Mouse (Mus musculus): Measurements from ENCODE around the gene Gli2. TPM values are rescaled to one million over a fixed set of nuclear protein-coding genes. Genes with fewer than 3 reads are reported as not detected.

Gli2 gene
- polyA plus RNA-seq, 1 experiment from 2014 or later, result 6.3 TPM

GRCm38 (mm10) chr1:119076333-119076732 lies 22.9 kb upstream of the Gli2 start:
- no peak for ATAC-seq (ENCODE audit: low read depth)
- H3K4me2 ChIP-seq (ENCODE audit: low read depth, low read length), result no peak overlapping the region
- H3K4me1 ChIP-seq (replicated peaks; ENCODE audit: control insufficient read depth, insufficient read depth, low read length), result no peaks in the 10 kb centered on the region
- 70% methylated on average over 4 of the region's 4 CpGs for WGBS
- H3K9me3 ChIP-seq (ENCODE audit: control insufficient read depth, low read length), result no peaks in the 10 kb centered on the region
- no peak overlapping the region for H3K27ac ChIP-seq (ENCODE audit: low read length)
- H3K27me3 ChIP-seq (ENCODE audit: control insufficient read depth, insufficient read depth, low read depth, low read length), result peaks cover 24% of the 10 kb centered on the region
- H3K36me3 ChIP-seq (ENCODE audit: control insufficient read depth, insufficient read depth, low read length), result no peaks in the 10 kb centered on the region
- H3K4me3 ChIP-seq (ENCODE audit: low read length), result no peak overlapping the region
- H3K9ac ChIP-seq (ENCODE audit: low read length), result no peak overlapping the region

DNA sequence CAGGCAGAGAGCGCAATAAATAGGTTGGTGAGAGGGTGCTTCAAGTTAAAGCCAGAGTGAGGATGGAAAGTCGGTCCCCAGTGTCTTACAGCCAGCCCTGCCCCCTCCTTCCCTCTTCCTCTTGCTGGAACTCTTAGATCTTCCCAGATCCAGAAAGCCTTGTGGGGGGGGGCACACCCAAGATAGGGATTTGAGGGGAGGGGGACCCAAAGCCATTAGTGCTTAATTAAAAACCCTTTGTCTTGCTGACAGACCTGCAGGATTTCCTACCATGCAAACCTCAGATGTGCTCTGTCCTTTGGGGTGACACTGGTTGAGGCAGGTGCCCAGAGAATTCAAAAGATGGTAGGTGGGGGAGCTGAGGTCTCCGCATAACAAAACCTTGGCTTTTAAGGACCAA lies 22.5 kb upstream of the Gli2 start:
- H3K27ac ChIP-seq (ENCODE audit: low read length), result no peak overlapping the region

GRCm38 (mm10) chr1:119075500-119075899 lies 22.1 kb upstream of the Gli2 start:
- peaks cover 24% of the 10 kb centered on the region for H3K27me3 ChIP-seq (ENCODE audit: control insufficient read depth, insufficient read depth, low read depth, low read length)
- H3K4me1 ChIP-seq (replicated peaks; ENCODE audit: control insufficient read depth, insufficient read depth, low read length), result no peaks in the 10 kb centered on the region
- no peak for ATAC-seq (ENCODE audit: low read depth)
- no peak overlapping the region for H3K4me2 ChIP-seq (ENCODE audit: low read depth, low read length)
- WGBS, result 26% methylated on average over 5 of the region's 7 CpGs
- H3K27ac ChIP-seq (ENCODE audit: low read length), result no peak overlapping the region
- no peak overlapping the region for H3K9ac ChIP-seq (ENCODE audit: low read length)
- H3K4me3 ChIP-seq (ENCODE audit: low read length), result no peak overlapping the region
- no peaks in the 10 kb centered on the region for H3K9me3 ChIP-seq (ENCODE audit: control insufficient read depth, low read length)
- H3K36me3 ChIP-seq (ENCODE audit: control insufficient read depth, insufficient read depth, low read length), result no peaks in the 10 kb centered on the region

More for the DNA sequence above, 22.5 kb upstream of the Gli2 start:
- ATAC-seq (ENCODE audit: low read depth), result no peak
- Histone ChIP-seq H3K36me3 (ENCODE audit: control insufficient read depth, insufficient read depth, low read length) (no peaks in the 10 kb centered on the region), H3K4me2 (ENCODE audit: low read depth, low read length) (no peak overlapping the region), H3K4me3 (ENCODE audit: low read length) (no peak overlapping the region), H3K9ac (ENCODE audit: low read length) (no peak overlapping the region), H3K27me3 (ENCODE audit: control insufficient read depth, insufficient read depth, low read depth, low read length) (peaks cover 24% of the 10 kb centered on the region), H3K4me1 (replicated peaks; ENCODE audit: control insufficient read depth, insufficient read depth, low read length) (no peaks in the 10 kb centered on the region), H3K9me3 (ENCODE audit: control insufficient read depth, low read length) (no peaks in the 10 kb centered on the region)
- 46% methylated on average over 2 of the region's 3 CpGs for WGBS

- H3K4me2 ChIP-seq (ENCODE audit: low read depth, low read length), result no peak overlapping the region
- no peak for ATAC-seq (ENCODE audit: low read depth)
- no peaks in the 10 kb centered on the region for H3K9me3 ChIP-seq (ENCODE audit: control insufficient read depth, low read length)
- H3K4me3 ChIP-seq (ENCODE audit: low read length), result no peak overlapping the region
- no peak overlapping the region for H3K27ac ChIP-seq (ENCODE audit: low read length)
- 61% methylated on average over 6 of the region's 6 CpGs for WGBS
- no peak overlapping the region for H3K9ac ChIP-seq (ENCODE audit: low read length)
- no peaks in the 10 kb centered on the region for H3K4me1 ChIP-seq (replicated peaks; ENCODE audit: control insufficient read depth, insufficient read depth, low read length)
- H3K36me3 ChIP-seq (ENCODE audit: control insufficient read depth, insufficient read depth, low read length), result no peaks in the 10 kb centered on the region
- H3K27me3 ChIP-seq (ENCODE audit: control insufficient read depth, insufficient read depth, low read depth, low read length), result peaks cover 24% of the 10 kb centered on the region
These were observed 21.5 kb upstream of the Gli2 start for GRCm38 (mm10) chr1:119074910-119075309.

DNA sequence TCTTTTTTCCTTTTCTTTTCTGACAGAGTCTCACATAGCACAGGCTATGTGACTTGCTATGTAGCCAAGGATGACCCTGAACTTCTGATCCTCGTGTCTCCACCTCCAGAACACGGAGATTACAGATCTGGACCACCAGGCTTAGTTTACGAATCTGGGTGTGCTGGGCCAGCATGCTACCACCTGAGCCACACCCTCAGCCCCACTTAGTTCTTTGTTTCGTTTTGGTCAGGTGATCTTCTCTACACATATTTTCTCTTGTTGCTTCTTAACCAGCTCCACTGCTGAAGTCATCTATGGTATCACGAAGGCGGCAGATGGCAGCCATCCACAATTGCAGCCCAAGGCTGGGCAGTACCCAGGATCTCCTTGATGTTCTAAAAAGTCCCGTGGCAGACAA lies 20.5 kb upstream of the Gli2 start:
- no peak for ATAC-seq (ENCODE audit: low read depth)
- WGBS, result 85% methylated on average over 7 of the region's 7 CpGs
- no peak overlapping the region for H3K4me3 ChIP-seq (ENCODE audit: low read length)

GRCm38 (mm10) chr1:119064892-119065671 lies 11.7 kb upstream of the Gli2 start:
- 0 out of 2 replicates have a peak, but pooled peaks have one; percentile 47 for ATAC-seq (ENCODE audit: low read depth)
- Histone ChIP-seq H3K36me3 (ENCODE audit: control insufficient read depth, insufficient read depth, low read length) (no peaks in the 10 kb centered on the region), H3K4me1 (replicated peaks; ENCODE audit: control insufficient read depth, insufficient read depth, low read length) (peaks cover 3% of the 10 kb centered on the region; the same call in 1 of the 2 replicates), H3K27me3 (ENCODE audit: control insufficient read depth, insufficient read depth, low read depth, low read length) (peaks cover 10% of the 10 kb centered on the region), H3K9ac (ENCODE audit: low read length) (no peak overlapping the region), H3K4me3 (ENCODE audit: low read length) (no peak overlapping the region), H3K9me3 (ENCODE audit: control insufficient read depth, low read length) (no peaks in the 10 kb centered on the region), H3K27ac (ENCODE audit: low read length) (no peak overlapping the region), H3K4me2 (ENCODE audit: low read depth, low read length) (no peak overlapping the region)
- 60% methylated on average over 20 of the region's 20 CpGs for WGBS

More for the DNA sequence above, 20.5 kb upstream of the Gli2 start:
- no peaks in the 10 kb centered on the region for H3K4me1 ChIP-seq (replicated peaks; ENCODE audit: control insufficient read depth, insufficient read depth, low read length)
- H3K27ac ChIP-seq (ENCODE audit: low read length), result no peak overlapping the region
- no peak overlapping the region for H3K4me2 ChIP-seq (ENCODE audit: low read depth, low read length)
- no peak overlapping the region for H3K9ac ChIP-seq (ENCODE audit: low read length)
- peaks cover 24% of the 10 kb centered on the region for H3K27me3 ChIP-seq (ENCODE audit: control insufficient read depth, insufficient read depth, low read depth, low read length)
- H3K9me3 ChIP-seq (ENCODE audit: control insufficient read depth, low read length), result no peaks in the 10 kb centered on the region
- no peaks in the 10 kb centered on the region for H3K36me3 ChIP-seq (ENCODE audit: control insufficient read depth, insufficient read depth, low read length)

DNA sequence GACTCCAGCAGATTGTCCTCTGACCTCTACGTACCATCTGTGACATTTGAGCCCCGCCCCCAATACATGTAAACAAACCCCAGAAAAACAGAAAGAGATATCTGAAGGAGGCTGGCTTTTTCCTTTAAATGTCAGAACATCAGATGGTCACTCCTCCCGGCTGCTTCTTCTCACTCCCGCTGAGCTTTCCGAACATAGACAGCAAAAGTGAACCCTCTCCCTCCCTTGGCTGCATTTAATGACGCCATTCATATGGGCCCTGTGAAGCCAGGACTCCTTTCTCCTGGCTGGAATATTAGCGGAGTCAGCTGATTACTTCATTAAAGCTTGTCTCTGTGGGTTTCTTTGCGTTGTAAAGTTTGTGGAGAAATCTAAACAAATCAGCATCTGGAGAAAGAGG lies 3.1 kb upstream of the Gli2 start:
- Histone ChIP-seq H3K27me3 (ENCODE audit: control insufficient read depth, insufficient read depth, low read depth, low read length) (peaks cover 23% of the 10 kb centered on the region), H3K9me3 (ENCODE audit: control insufficient read depth, low read length) (no peaks in the 10 kb centered on the region; the same call in 1 of the 2 replicates), H3K4me3 (ENCODE audit: low read length) (no peak overlapping the region), H3K4me2 (ENCODE audit: low read depth, low read length) (no peak overlapping the region), H3K36me3 (ENCODE audit: control insufficient read depth, insufficient read depth, low read length) (no peaks in the 10 kb centered on the region), H3K27ac (ENCODE audit: low read length) (no peak overlapping the region), H3K9ac (ENCODE audit: low read length) (no peak overlapping the region), H3K4me1 (replicated peaks; ENCODE audit: control insufficient read depth, insufficient read depth, low read length) (peaks cover 25% of the 10 kb centered on the region)
- ATAC-seq (ENCODE audit: low read depth), result no peak
- 39% methylated on average over 8 of the region's 8 CpGs for WGBS

DNA sequence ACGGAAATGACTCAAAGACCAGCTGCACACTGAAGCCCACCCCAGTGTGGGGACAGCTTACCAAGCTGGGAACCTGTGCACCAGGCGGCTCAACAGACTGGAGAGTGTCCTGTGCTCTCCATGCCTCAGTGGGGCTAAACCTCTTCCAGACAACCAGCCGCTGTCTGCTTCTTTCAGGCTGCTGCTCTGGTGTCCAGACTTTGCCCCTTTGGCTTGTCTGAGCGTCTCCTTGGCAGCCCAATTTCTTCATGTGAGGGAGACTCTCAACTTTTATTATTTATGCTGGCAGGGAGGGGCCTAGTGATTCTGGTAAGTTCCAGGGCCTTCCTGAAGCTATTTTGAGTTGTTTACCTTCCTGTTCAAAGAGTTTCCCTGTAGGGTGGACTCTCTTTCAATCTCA lies 2.4 kb upstream of the Gli2 start:
- no peak for ATAC-seq (ENCODE audit: low read depth)

GRCm38 (mm10) chr1:119054468-119054867 lies 1.0 kb upstream of the Gli2 start:
- Histone ChIP-seq H3K4me3 (ENCODE audit: low read length) (peak overlapping the region; percentile 59; the same call in 1 of the 2 replicates), H3K4me2 (ENCODE audit: low read depth, low read length) (peak overlapping the region; percentile 92), H3K9me3 (ENCODE audit: control insufficient read depth, low read length) (no peaks in the 10 kb centered on the region; the same call in 1 of the 2 replicates), H3K9ac (ENCODE audit: low read length) (no peak overlapping the region), H3K4me1 (replicated peaks; ENCODE audit: control insufficient read depth, insufficient read depth, low read length) (peaks cover 43% of the 10 kb centered on the region), H3K36me3 (ENCODE audit: control insufficient read depth, insufficient read depth, low read length) (no peaks in the 10 kb centered on the region), H3K27me3 (ENCODE audit: control insufficient read depth, insufficient read depth, low read depth, low read length) (peaks cover 36% of the 10 kb centered on the region), H3K27ac (ENCODE audit: low read length) (no peak overlapping the region)
- ATAC-seq (ENCODE audit: low read depth), result no peak
- WGBS, result 34% methylated on average over 6 of the region's 6 CpGs

More for the DNA sequence above, 2.4 kb upstream of the Gli2 start:
- no peaks in the 10 kb centered on the region for H3K36me3 ChIP-seq (ENCODE audit: control insufficient read depth, insufficient read depth, low read length)
- H3K4me1 ChIP-seq (replicated peaks; ENCODE audit: control insufficient read depth, insufficient read depth, low read length), result peaks cover 32% of the 10 kb centered on the region
- H3K4me3 ChIP-seq (ENCODE audit: low read length), result no peak overlapping the region
- H3K9me3 ChIP-seq (ENCODE audit: control insufficient read depth, low read length), result no peaks in the 10 kb centered on the region; the same call in 1 of the 2 replicates
- no peak overlapping the region for H3K4me2 ChIP-seq (ENCODE audit: low read depth, low read length)
- H3K27ac ChIP-seq (ENCODE audit: low read length), result no peak overlapping the region
- H3K9ac ChIP-seq (ENCODE audit: low read length), result no peak overlapping the region
- H3K27me3 ChIP-seq (ENCODE audit: control insufficient read depth, insufficient read depth, low read depth, low read length), result peaks cover 26% of the 10 kb centered on the region
- WGBS, result 81% methylated on average over 4 of the region's 4 CpGs
